Mouse (Mus musculus) cerebellum, adult 11 months (tissue): Measurements from ENCODE around the gene Slc25a40.

Experiments
- DNase-seq: peaks from one replicate; pipeline ENCODE4 v3.0.0; 2022

The Slc25a40 gene

DNA sequence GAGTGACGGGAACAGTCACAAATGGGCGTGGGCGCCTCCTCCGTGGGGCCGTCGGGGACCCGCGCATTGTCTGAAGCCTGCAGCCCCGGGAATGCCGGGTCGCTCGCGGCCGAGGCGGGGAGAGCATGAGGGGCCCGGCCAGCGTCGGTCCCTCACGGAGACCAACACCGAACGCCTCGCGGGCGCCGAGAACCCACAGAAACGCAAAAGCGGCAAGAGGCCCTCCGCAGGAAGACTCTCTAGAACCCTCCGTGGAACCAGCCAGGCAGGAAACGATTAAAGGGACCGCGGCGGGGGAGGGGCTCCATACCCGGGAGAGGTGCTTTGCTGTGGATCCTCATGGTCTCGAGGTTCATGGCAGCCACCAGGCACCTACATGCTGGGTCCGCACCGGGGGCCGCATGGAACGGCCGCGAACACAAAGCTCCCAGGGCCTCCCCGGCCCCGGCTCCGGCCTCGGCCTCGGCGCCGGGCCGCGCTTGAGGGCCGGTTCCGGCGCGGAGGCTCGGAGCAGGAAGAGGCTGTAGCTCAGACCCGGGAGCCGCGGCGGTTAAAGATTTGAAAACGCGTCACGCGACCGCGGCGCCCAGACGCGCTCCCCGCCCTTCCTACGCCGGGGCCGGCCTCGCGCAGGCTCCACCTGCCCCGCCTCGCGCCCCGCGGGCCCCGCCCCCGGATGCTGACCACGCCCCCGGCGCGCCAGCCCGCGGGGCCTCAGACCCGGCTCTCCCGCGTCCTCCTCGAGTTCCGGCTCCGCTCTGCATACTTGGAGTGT, at the start of gene Slc25a40, which contains the start of gene Dbf4:
Slc25a40 (plus strand) TSS at position 694 of the 775 bp plus-strand sequence.
Dbf4 (minus strand) TSS at position 560 of the 775 bp plus-strand sequence.
- peak; percentile 84 for DNase-seq

DNA sequence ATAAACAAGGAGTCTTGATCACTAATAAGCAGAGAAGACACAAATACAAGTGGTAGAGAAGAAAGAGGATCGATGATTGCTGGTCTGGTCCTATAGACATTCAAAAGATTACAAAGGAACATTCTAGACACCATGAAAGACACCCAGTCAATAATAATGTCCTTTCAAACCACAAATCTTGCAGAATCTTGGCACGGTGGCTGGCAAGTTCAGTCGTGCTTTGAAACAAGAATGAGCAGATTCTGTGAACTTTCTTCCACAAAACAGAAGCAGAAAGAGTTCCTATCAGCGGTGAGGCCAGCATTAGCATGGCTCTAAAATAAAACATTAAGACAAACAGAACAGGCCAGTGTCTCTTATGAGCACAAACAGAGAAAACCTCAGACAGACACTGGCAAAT, 49.2 kb upstream of the Slc25a40 start:
- no peak for DNase-seq

DNA sequence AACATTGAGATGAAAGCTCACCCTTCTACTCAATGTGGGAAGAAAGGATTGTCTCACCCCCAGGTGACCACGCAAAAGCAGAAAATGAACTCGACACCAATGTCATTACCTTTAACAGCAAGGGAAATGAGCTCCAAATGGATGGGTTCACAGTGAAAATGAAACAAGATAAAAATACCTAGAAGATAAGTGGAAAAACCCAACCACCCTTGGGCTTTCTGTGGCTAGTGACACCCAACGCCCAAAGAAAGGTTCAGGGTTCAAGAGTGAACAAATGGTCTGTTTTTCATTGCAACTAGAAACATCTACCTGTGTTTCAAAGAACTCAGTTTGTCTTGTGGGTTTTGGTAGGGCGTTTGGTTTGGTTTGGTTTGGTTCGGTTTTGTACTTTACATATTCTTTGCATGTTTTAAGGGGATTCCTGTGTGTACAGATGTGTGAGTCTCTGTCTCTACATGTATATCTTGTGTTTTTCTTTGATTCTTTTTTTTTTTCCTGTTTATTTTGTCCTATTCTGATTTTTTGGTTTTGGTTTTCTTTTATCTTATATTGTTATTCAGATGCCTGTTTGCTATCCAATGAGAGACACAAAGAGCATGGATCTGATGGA, 48.2 kb upstream of the Slc25a40 start:
- no peak for DNase-seq

DNA sequence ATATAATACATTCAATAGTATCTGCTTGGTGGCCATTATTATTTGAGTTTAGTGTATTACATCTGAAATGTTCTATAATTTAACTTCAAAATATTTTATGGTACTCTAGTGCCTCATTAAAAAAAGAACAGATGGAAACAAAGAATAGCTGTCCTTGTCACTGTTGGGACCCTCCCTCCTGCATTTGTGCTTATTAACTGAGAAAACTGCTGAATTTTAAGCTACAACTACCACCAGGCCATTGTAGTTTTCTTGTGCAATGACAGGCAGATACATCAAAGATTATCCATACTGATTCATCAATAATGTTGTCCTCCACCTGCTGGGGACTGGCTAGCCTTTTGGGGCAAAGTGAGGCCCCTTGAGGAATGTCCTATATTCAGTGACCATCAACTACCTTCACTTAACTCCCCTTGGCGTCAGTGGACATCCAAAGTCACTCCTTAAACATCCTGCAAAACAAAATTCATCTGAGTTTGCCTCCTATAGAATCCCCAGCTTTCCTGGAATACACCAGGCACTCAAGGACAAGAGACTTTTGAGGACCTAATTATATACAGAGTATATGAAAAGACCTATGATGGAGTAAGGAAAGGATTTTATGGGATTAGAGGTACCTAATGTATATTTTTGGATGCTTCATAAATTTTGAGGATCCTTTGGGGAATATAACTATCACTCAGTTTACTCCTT, 28.6 kb upstream of the Slc25a40 start:
- DNase-seq: no peak

DNA sequence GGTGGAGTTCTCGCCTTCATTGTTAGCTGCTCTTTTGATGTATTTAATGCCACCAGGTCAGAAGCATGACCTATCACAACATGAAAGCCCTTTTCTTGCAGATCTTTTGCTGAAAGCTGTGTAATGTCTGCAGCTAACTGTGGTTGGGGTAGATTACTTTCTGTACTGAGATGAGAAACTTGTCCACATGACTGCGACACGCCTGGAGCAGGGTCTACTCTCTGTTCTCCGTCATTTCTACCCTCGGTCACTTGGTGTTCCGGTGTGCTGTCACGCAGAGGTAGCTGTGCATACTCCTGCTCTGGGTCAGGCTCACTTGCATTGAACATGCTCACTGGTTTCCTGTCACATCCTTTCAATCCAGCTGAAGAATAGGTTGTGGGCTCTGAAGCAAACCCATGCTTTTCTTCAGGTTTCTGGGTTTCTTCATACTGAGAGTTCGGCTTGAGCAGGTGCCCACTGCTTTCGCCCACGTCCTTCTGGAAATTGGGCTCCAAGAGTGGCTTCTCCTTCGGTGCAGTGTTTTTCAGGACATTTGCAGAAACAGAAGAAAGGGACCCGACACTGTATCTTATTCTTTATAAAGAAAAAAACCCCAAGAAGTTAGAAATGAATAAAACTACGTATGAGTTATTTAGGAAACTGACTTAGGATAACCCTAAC, 24.9 kb upstream of the Slc25a40 start:
- DNase-seq: no peak

DNA sequence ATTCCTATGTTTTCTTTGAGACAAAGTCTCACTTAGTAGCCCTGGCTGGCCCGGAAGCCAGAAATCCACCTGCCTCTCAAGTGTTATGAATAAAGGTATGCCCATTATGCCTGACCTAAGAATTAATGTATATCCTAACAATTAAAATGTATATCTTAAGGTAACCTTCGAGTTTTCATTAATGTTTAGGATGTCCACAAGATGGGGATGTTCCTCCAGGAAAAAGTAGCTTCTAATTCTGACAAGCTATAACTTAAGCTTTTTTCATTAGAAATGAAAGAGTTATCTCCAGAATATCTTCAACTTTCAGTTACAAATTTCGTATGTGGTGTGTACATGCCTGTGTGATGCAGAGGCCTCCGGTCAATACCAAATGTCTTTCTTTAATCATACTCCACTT, 13.9 kb upstream of the Slc25a40 start:
- DNase-seq: no peak

DNA sequence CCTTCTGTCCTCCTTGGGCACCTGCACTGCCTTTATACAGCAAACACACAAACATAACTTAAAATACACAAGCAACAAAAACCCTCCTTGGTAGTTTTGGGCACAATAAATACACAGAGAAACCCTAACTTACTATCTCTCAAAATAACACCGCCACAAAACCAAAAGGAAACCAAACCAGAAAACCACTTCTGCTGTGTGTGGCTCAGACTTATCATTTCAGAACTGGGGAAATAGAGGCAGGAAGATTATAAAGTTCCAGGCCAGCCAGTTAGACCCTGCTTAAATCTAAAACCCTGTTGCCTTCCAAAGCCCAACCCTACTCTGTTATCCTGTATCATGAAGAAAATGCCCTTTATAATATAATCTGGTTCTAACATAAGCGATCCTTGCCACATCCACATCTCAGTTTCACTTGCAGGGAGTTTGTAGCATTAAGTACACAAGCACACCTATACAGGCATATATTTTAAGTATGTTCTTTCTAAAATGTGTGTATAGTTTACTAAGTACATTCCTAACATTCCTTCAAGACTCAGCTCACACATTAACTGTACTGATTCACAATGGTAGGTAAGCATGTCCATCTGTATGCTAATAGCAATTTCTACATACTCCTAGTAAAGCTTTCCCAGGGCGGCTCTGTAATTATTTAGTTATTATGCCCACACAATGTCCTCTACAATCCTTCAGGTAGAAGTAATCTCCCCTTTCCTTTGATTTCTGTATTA, 5.8 kb upstream of the Slc25a40 start:
- no peak for DNase-seq

DNA sequence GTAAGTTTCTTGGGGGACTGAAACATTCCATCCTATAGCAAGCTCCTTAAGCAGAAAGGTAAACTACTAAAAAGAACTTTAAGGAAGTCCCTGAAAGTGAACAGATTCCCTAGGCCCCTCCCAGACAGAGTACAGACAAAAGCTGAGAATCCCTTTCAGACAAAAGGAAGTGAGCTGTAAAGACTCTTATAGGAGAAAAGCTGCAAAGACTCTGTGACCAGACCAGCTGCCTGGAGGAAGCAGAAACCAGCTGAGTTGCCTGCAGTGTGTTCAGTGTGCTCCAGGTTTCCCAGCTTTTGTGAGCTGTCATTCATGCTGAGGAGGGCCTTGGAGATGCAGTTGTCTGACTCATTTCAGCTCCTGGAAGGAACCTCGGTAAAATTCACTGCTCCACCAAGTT, 5.2 kb upstream of the Slc25a40 start:
- DNase-seq: no peak

DNA sequence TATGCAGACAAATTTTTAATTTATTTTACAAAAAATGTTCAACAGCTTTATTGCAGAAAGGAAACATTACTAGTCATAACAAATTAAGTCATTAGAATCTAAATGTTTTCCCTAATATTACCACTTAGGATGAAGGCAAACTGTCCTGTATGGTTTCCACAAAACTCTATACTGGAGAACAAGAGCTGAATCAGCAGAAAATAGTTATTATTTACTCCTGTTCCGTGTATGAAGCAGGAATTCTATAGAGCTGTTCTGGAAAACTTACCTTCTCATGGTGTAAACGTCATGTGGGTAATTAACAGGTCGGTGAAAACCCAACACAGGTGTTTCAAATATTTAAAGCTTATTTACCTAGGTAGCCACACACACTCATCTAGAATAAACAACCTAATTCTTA, 1.2 kb upstream of the Slc25a40 start:
- no peak for DNase-seq

DNA sequence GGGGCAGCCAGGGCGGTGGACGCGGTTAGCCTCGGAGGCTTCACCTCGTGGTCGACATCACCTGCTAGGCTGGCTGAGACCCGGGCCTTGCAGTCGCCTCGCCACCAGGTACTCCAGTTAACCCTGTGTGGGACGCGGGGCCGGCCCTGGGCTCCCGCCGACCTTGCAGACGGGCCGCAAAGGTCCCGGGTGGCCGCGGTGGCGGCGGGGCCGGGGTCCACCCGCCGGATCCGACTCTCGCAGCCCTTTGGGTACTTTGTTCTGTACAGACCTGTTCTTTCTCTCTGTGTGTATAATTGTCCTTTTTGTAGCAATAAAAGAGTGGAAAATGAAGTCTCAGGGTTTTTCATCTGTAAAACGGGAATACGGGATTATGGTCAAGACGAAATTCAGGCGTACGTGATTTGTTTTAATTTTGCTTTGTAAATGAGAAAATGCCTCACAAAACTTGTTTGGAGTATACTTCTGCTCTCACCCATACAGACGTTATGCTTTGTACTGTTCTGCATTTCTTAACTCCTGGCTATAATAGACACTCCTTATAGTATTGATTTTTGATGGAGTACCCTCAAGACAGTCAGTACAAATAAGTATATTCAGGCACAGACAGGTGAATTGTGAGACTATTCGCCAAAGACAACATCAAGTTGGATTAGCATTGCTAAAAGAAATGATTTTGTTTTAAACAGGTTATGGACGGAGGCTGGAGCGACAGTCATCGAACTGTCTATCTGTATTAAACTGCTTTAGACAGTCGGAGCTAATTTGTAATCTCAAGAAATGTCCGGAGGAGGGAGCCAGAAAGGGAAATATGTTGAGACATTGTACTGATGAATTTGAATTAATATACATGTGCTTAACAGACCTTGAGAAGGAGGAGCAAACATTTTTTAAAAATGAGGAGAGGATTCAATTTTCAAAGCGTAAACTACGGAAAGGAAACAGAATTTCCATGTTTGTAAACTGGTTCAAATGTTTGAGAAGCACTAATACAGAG, 580 bp downstream of the Slc25a40 start:
- no peak for DNase-seq

DNA sequence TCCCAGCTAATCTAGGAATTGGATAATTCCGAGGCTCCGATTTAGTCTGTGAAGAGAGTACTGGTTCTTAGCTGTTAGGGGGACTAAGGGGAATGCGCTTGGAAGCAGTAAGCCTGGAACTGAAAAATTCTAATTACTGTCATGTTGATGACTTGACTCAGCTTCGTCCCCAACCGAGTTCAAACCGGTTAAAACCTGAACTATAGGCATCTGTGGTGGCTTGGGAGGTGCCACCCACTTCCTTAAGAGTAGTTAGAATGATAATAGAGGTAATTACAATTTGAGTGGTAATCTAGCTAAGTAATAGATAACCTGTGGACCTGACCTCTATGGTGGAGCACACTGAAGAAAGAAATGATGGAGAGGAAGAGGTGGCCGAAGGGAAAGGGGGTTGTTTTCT, 1.5 kb downstream of the Slc25a40 start:
- no peak for DNase-seq

DNA sequence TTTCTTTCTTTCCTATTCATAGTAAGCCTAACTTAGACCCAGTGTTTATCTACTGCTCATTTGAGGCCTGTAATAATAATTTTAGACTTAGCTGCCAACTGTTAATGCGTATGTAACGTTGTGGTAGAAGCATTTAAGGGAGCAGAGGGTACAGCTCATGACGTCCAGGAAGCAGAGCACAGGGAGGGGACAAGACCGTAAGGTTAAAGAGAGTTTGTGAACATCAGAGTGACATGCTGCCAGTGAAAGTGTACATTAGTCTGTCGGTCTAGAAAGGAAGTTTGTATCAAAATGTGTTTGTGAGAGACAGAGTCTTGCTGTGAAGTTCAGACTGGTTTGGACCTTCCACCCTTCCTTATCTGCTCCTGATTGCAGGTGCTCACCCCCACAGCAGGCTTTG, 3.2 kb downstream of the Slc25a40 start:
- DNase-seq: no peak

DNA sequence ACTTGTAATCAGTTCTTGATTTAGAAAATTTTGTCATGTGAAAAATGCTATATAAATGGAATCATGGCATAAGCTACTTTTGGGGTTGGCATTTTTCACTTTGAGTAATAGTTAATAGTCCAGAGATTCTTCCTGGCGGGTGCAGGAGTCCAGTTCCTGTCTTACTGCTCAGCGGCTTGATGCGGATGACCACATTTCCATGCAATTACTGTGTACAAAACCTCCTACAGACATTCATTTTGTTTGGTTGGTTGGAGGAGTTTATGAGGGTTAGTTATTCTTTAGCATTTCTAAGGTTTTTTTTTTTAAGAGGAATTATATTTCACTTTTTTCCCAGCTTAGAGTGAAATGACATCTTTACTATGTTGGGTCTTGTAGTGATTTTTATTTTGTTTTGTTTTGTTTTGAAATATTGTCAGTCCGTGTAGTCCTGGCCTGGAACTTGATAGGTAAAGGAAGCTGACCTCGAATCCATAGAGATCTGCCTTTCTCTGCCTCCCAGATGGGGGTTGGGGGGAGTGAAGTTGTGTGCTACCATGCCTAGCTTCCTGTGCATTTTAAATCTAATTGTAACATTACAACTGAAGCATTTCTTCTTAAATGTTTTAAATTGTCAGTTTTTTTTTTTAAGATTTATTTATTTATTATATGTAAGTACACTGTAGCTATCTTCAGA, 15.0 kb downstream of the Slc25a40 start:
- DNase-seq: no peak

DNA sequence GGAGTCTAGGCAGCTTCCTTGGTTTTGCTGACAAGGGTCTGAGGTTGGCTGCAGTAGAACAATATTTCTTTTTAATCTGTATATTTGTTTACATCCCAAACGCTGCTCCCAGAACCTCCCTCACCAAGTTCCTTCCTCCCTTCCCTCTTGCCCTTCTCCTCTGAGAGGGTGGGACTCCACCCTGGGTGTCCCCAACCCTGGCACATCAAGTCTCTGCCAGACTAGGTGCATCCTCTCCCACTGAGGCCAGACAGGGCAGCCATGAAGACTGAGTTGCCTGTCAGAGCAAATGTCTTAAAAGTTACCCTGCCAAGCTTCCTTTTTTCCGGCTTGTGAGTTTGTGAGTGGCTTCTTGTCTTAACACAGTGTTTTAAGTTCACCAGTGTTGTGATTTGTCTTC, 16.4 kb downstream of the Slc25a40 start:
- no peak for DNase-seq

DNA sequence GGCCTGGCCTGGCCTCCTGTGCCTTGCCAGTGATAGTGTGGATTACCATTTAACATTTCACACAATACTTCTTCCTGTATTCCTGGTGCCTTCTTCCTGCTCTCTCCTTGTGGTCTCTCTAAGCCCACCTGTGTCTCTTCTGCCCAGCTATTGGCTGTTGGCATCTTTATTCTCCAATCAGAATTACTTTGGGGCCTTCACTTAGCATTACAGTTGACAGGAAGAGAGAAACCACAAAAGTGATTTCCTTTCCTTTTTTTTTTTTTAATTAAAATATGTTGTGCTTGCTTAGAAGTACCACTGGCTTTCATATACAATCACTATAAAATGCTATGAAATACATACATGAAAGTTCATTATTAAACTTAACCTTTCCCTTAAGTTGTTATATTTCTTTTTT, 32.9 kb downstream of the Slc25a40 start:
- DNase-seq: no peak

DNA sequence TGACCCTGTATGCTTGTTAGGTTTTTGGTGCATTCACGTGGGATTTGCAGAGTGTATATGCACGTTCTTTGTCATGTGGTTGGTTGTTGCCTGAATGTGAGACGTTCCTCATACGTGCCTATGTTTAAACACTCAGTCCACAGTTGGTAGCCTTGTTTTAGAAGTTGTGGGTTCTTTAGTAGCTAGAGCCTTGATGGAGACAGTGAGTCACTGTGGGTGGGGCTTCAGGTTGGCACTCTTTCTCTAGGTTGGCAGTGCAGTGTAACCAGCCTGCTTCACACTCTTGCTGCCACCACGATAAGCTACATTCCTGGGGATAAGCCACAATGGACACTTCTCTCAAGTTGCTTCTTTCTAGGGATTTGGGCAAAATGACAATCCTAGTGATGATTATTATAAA, 33.9 kb downstream of the Slc25a40 start:
- DNase-seq: no peak

DNA sequence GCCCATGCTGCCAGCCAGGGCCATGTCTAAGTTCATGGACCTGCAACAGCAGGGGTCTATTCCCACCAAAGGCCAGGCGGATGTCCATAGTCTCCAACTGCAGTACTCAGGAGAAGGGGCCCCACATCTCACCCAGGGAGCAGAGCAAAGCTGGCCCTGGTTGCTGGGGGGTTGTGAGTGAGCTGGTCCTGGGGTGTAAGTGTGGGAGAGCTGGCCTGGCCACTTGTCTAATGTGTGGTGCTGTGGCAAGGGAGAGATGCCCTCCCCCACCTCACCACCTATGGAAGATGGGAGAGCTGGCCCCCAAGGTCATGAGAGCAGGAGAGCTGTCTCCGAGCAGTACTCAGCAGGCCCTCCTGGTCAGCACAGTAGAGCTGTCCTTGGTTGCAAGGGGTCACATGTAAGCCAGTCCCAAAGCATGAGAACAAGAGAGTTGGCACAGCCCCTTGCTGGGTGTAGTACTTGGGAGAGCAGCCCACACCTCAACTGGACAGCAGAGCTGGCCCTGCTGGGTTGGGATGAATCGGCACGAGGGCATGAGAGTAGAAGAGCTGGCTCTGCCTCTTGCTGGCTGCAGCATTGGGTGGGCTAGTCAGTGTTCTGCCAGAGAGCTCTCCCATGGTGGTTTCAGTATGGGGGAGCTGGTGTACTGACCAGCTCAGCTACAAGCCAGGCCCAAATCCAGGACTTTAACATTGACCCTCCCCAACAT, 65.5 kb downstream of the Slc25a40 start:
- no peak for DNase-seq

DNA sequence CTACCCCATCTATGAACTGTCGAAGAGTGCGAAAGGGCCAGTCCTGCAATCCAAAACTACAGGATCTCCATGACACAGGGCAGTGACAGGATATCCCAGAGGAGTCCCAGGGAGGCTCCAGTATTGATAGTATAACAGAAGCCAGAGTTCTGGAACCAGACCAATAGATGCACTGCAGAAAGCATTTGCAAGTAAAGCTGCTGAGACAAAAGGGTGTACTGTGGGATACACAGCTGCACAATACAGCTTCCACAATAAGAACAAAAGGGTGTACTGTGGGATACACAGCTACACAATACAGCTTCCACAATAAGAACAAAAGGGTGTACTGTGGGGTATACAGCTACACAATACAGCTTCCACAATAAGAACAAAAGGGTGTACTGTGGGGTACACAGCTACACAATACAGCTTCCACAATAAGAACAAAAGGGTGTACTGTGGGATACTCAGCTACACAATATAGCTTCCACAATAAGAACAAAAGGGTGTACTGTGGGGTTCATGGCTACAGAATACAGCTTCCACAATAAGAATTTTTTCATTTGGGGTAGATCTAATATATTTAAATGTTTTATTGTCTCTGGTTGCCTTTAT, 66.1 kb downstream of the Slc25a40 start:
- DNase-seq: no peak

DNA sequence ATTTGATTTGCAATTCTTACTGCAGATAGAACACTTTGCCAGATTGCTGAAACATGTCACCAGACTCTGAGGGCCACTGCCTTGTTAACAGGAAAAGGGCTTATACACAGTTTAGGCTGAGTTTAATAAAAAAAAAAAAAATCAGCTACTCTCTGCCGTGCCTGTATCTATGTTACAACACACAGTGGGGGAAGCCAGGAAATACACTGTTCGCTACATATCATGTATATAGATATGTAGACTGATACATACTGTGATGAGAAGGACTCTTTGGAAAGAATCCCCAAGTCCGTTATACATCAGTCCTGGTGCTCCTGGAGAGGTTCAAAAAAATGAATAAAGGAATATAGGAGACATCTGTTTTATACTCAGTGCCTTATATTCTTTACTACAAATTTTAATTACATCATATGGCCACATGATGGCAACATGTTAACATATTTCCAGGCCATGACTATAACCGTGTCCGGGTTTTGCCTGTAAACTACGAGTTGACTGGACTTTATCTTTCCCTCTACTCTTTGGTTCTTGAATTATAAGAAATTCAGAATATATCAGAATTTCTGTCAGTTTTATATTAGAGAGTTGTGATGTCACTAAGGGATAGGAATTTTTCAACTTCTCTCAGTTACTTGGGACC, 66.9 kb downstream of the Slc25a40 start:
- no peak for DNase-seq
